Mouse (Mus musculus): ENCODE results near the gene Dcp1b. TPM values are rescaled to one million over a fixed set of nuclear protein-coding genes. Genes with fewer than 3 reads are reported as not detected.

Gene Dcp1b
- polyA plus RNA-seq, 1 experiment: 11.9 TPM

DNA sequence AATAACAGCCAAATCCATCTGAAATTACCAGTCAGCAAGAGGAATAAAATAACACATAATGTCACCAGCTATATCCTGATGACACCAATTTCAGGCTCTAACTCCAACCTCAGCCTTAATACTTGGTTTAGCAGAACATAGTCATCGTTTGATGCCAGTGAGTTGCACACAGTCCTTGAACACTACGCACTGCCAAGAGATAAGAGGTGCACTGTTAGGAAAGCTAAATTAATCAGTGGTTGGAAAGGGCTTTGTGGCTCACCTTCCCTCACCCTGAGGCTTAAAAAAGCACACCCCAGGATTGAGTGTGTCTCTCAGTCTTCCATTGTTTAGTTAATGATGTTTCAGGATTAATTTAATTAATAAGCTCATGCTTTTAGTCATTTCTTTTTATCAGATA lies 5.1 kb downstream of the Dcp1b start:
- 79% methylated on average over 2 of the region's 2 CpGs for WGBS
- no peak overlapping the region for H3K27ac ChIP-seq (ENCODE audit: insufficient read depth, low read depth, low read length)
- TF ChIP-seq CTCF (IDR thresholded peaks at IDR 0.05; ENCODE audit: extremely low read depth, insufficient read length, insufficient replicate concordance, low read depth, low read length) (no peak), POLR2A (IDR thresholded peaks at IDR 0.05; ENCODE audit: low read depth, low read length) (no peak)
- no peaks in the 10 kb centered on the region for H3K4me1 ChIP-seq (ENCODE audit: control insufficient read depth, insufficient read depth, insufficient read length, low read length)
- H3K27me3 ChIP-seq (ENCODE audit: control insufficient read depth, insufficient read depth, low read length): no peaks in the 10 kb centered on the region
- no peak overlapping the region for H3K4me3 ChIP-seq (ENCODE audit: low read depth, low read length)
- H3K36me3 ChIP-seq (ENCODE audit: control insufficient read depth, insufficient read depth, low read length): peaks cover 3% of the 10 kb centered on the region

DNA sequence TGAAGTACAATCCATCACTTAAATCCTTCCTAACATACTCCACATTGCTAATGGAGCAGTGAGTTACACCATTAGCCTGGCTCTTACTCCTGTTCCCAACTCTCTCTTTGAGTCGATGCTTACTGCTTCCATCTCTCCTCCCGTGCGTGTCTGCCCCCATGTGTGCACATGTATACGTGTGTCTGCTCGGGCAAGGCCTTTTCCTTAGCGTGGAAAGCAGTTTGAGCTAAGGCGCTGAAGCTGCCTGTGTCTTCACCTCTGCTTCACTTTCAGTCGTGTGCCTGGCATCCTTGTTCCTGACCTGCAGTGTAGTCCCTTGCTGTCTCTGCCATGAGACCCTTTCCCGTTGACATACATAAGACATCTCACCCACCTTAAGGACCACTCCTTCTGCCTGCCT lies 7.2 kb downstream of the Dcp1b start:
- H3K4me1 ChIP-seq (ENCODE audit: control insufficient read depth, insufficient read depth, insufficient read length, low read length): no peaks in the 10 kb centered on the region
- 89% methylated on average over 9 of the region's 9 CpGs for WGBS
- no peak overlapping the region for H3K4me3 ChIP-seq (ENCODE audit: low read depth, low read length)
- TF ChIP-seq POLR2A (IDR thresholded peaks at IDR 0.05; ENCODE audit: low read depth, low read length): no peak
- H3K36me3 ChIP-seq (ENCODE audit: control insufficient read depth, insufficient read depth, low read length): peaks cover 4% of the 10 kb centered on the region
- H3K27ac ChIP-seq (ENCODE audit: insufficient read depth, low read depth, low read length): no peak overlapping the region
- H3K27me3 ChIP-seq (ENCODE audit: control insufficient read depth, insufficient read depth, low read length): no peaks in the 10 kb centered on the region

DNA sequence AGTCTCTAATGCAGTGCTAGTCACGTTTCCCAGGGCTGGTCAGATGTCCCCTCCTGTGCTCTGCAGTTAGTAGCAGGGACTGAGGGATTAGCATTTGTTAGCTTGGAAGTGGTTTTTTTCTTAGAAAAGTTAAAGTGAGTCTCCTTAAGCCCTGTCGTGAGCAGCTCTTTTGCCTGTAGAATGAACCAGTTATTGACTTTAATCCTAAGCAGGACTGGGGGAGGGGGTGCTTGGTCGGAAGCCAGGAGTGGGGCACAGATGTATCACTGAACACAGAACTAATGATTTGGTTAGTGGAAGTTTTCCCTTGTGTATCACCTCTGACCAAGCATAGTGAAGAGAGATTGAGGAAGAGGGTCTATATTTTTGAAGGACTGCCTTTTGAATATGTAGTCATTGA lies 8.7 kb downstream of the Dcp1b start:
- TF ChIP-seq CTCF (IDR thresholded peaks at IDR 0.05; ENCODE audit: extremely low read depth, insufficient read length, insufficient replicate concordance, low read depth, low read length): no peak
- no peak for TF ChIP-seq POLR2A (IDR thresholded peaks at IDR 0.05; ENCODE audit: low read depth, low read length)
- Histone ChIP-seq H3K4me3 (ENCODE audit: low read depth, low read length) (no peak overlapping the region), H3K36me3 (ENCODE audit: control insufficient read depth, insufficient read depth, low read length) (peaks cover 4% of the 10 kb centered on the region), H3K27ac (ENCODE audit: insufficient read depth, low read depth, low read length) (no peak overlapping the region), H3K4me1 (ENCODE audit: control insufficient read depth, insufficient read depth, insufficient read length, low read length) (no peaks in the 10 kb centered on the region), H3K27me3 (ENCODE audit: control insufficient read depth, insufficient read depth, low read length) (no peaks in the 10 kb centered on the region)
- WGBS: 82% methylated on average over 3 of the region's 3 CpGs

- H3K27me3 ChIP-seq (ENCODE audit: control insufficient read depth, insufficient read depth, low read length): no peaks in the 10 kb centered on the region
- no peak for TF ChIP-seq CTCF (IDR thresholded peaks at IDR 0.05; ENCODE audit: extremely low read depth, insufficient read length, insufficient replicate concordance, low read depth, low read length)
- TF ChIP-seq POLR2A (IDR thresholded peaks at IDR 0.05; ENCODE audit: low read depth, low read length): no peak
- H3K27ac ChIP-seq (ENCODE audit: insufficient read depth, low read depth, low read length): no peak overlapping the region
- H3K36me3 ChIP-seq (ENCODE audit: control insufficient read depth, insufficient read depth, low read length): peaks cover 6% of the 10 kb centered on the region
- no peaks in the 10 kb centered on the region for H3K4me1 ChIP-seq (ENCODE audit: control insufficient read depth, insufficient read depth, insufficient read length, low read length)
- 75% methylated on average over 8 of the region's 8 CpGs for WGBS
- H3K4me3 ChIP-seq (ENCODE audit: low read depth, low read length): no peak overlapping the region
Measured at GRCm38 (mm10) chr6:119186658-119187057, 11.6 kb downstream of the Dcp1b start.

GRCm38 (mm10) chr6:119187631-119188030 lies 12.6 kb downstream of the Dcp1b start:
- 70% methylated on average over 6 of the region's 6 CpGs for WGBS

DNA sequence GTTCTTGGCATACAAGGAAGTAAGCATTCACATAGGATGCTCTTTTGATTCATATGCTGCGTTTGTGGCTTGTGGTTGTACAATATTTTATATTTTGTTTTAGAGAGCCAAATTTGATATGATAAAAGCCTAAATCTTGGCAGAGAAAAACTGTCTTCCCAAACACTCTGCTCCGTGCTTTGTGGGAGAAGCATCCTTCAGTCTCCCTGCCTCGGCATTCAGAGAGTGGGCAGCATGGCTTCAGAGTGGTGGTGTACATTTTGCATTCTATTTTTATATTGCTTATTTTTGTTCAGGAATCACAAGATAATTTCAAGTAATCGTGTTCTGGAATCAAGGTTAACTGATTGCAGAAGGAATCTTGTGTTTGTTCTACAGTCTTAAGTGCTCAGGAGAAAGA lies 16.4 kb downstream of the Dcp1b start:
- H3K27me3 ChIP-seq (ENCODE audit: control insufficient read depth, insufficient read depth, low read length): no peaks in the 10 kb centered on the region
- peaks cover 8% of the 10 kb centered on the region for H3K36me3 ChIP-seq (ENCODE audit: control insufficient read depth, insufficient read depth, low read length)
- TF ChIP-seq POLR2A (IDR thresholded peaks at IDR 0.05; ENCODE audit: low read depth, low read length) (no peak), CTCF (IDR thresholded peaks at IDR 0.05; ENCODE audit: extremely low read depth, insufficient read length, insufficient replicate concordance, low read depth, low read length) (no peak)
- peaks cover 3% of the 10 kb centered on the region; the same call in 1 of the 2 replicates for H3K4me1 ChIP-seq (ENCODE audit: control insufficient read depth, insufficient read depth, insufficient read length, low read length)
- H3K27ac ChIP-seq (ENCODE audit: insufficient read depth, low read depth, low read length): no peak overlapping the region
- 91% methylated on average over 4 of the region's 4 CpGs for WGBS
- H3K4me3 ChIP-seq (ENCODE audit: low read depth, low read length): no peak overlapping the region

More at GRCm38 (mm10) chr6:119187631-119188030, 12.6 kb downstream of the Dcp1b start:
- H3K4me1 ChIP-seq (ENCODE audit: control insufficient read depth, insufficient read depth, insufficient read length, low read length): no peaks in the 10 kb centered on the region
- no peak overlapping the region for H3K4me3 ChIP-seq (ENCODE audit: low read depth, low read length)
- TF ChIP-seq CTCF (IDR thresholded peaks at IDR 0.05; ENCODE audit: extremely low read depth, insufficient read length, insufficient replicate concordance, low read depth, low read length) (no peak), POLR2A (IDR thresholded peaks at IDR 0.05; ENCODE audit: low read depth, low read length) (no peak)
- H3K27ac ChIP-seq (ENCODE audit: insufficient read depth, low read depth, low read length): no peak overlapping the region
- no peaks in the 10 kb centered on the region for H3K27me3 ChIP-seq (ENCODE audit: control insufficient read depth, insufficient read depth, low read length)
- H3K36me3 ChIP-seq (ENCODE audit: control insufficient read depth, insufficient read depth, low read length): peaks cover 12% of the 10 kb centered on the region

DNA sequence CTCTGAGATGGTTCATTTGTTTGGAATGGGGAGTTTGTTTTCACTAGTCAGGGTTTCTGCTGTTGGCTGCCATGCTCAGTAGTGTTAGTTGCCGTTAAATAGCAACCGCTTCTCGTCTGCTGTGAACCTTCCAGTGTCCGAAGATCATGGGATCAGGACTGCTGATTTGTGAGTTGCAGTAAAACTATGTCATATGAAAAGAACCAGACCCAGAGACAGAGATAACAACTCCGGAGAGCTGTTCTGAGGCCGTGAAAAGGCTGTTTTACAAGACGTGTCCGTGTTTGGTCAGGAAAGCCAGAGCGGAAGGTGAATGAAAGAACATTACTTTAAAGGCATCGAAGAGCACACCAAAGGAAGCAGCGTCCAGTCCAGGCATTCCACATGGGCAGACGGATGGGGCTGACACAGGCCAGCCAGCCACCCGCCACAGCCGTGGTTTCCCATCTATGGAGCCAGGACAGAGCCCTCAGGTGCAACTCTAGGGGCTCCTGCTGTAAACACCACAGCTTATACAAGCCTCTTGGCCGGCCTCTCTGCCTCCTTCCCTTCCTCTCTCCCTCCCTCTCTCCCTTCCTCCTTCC lies 18.6 kb downstream of the Dcp1b start:
- TF ChIP-seq CTCF (IDR thresholded peaks at IDR 0.05; ENCODE audit: extremely low read depth, insufficient read length, insufficient replicate concordance, low read depth, low read length): no peak
- no peak overlapping the region for H3K27ac ChIP-seq (ENCODE audit: insufficient read depth, low read depth, low read length)
- WGBS: 85% methylated on average over 15 of the region's 15 CpGs

More for the DNA sequence above, 18.6 kb downstream of the Dcp1b start:
- peaks cover 4% of the 10 kb centered on the region; the same call in 1 of the 2 replicates for H3K4me1 ChIP-seq (ENCODE audit: control insufficient read depth, insufficient read depth, insufficient read length, low read length)
- H3K27me3 ChIP-seq (ENCODE audit: control insufficient read depth, insufficient read depth, low read length): no peaks in the 10 kb centered on the region
- H3K4me3 ChIP-seq (ENCODE audit: low read depth, low read length): no peak overlapping the region
- peaks cover 8% of the 10 kb centered on the region for H3K36me3 ChIP-seq (ENCODE audit: control insufficient read depth, insufficient read depth, low read length)
